Mouse (Mus musculus): ENCODE measurements around the gene Sdsl. TPM values are rescaled to one million over a fixed set of nuclear protein-coding genes. Genes with fewer than 3 reads are reported as not detected.

Gene Sdsl
- polyA plus RNA-seq, 1 experiment, result 10.0 TPM

DNA sequence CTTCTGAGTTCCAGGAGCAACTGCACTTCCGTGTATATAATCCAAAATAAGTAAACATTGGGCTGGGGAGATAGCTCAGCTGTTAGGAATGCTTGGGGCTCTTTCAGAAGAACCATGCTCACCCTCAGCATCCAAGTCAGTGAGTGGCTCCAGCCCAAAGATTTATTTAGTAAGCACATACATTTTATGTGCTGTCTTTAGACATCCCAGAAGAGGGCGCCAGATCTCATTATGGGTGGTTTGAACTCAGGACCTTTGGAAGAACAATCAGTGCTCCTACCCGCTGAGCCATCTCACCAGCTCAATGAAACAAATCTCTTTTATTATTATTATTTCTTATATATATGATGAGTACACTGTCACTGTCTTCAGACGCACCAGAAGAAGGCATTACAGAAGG is 6.9 kb upstream of the Sdsl start:
- TF ChIP-seq POLR2A (IDR thresholded peaks at IDR 0.05; ENCODE audit: low read depth, low read length), result no peak
- no peak for TF ChIP-seq CTCF (conservative IDR thresholded peaks at IDR 0.05; ENCODE audit: insufficient read depth, insufficient read length, low read depth, low read length)
- H3K27me3 ChIP-seq (replicated peaks; ENCODE audit: control insufficient read depth, insufficient read depth, low read length), result no peaks in the 10 kb centered on the region
- 77% methylated on average over 4 of the region's 4 CpGs for WGBS
- no peak for DNase-seq
- H3K4me1 ChIP-seq (ENCODE audit: control insufficient read depth, insufficient read depth, low read length), result no peaks in the 10 kb centered on the region
- H3K36me3 ChIP-seq (ENCODE audit: control insufficient read depth, insufficient read depth, low read length), result no peaks in the 10 kb centered on the region
- no peak overlapping the region for H3K4me3 ChIP-seq (ENCODE audit: insufficient read depth, low read depth, low read length)
- no peak overlapping the region for H3K27ac ChIP-seq (ENCODE audit: insufficient read depth, low read depth, low read length)

DNA sequence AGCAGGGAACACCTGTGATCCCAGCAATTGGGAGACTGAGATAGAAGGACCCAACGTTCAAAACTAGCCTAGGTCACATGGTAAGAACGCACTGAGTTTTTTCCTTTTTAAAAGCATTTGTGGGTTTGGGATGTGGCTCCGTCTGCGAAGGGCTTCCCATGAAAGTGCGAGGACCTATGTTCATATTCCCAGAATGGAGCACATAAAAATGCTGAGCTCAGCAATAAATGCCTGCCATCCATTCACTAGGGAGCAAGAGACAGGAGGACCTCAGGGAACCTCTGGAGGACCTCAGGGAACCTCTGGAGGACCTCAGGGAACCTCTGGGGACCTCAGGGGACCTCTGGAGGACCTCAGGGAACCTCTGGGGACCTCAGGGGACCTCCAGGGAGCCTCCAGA is 5.4 kb upstream of the Sdsl start:
- no peak for DNase-seq
- Histone ChIP-seq H3K36me3 (ENCODE audit: control insufficient read depth, insufficient read depth, low read length) (no peaks in the 10 kb centered on the region), H3K4me1 (ENCODE audit: control insufficient read depth, insufficient read depth, low read length) (no peaks in the 10 kb centered on the region), H3K27ac (ENCODE audit: insufficient read depth, low read depth, low read length) (no peak overlapping the region), H3K27me3 (replicated peaks; ENCODE audit: control insufficient read depth, insufficient read depth, low read length) (no peaks in the 10 kb centered on the region), H3K4me3 (ENCODE audit: insufficient read depth, low read depth, low read length) (no peak overlapping the region)
- TF ChIP-seq CTCF (conservative IDR thresholded peaks at IDR 0.05; ENCODE audit: insufficient read depth, insufficient read length, low read depth, low read length) (no peak), POLR2A (IDR thresholded peaks at IDR 0.05; ENCODE audit: low read depth, low read length) (no peak)
- WGBS, result 85% methylated on average over 5 of the region's 5 CpGs

DNA sequence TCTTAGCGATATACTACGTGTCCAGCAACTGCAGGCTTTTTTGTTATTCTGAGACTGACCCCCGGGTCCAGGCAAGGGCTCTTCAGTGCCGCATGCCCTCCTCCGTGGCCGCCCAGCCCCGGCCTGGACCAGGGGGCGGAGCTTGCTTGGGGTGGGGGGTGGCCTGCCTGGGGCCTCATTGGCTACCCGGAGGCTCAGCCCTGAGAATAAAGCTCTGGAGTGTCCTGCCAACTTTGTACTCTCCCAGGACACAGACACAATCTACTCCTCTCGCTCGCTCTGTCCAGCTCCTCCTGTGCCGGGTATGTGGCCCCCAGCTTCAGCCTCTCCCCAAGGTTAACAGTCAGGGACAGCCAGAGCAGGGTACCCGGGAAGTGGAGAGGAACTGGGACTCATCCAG is 3.7 kb upstream of the Sdsl start, which contains the start of gene Sds:
TSS of gene Sds (plus strand) at position 231 of the 400 bp plus-strand sequence.
- H3K27ac ChIP-seq (ENCODE audit: insufficient read depth, low read depth, low read length), result no peak within 1 kb of the TSS
- no peaks in the 10 kb centered on the region for H3K27me3 ChIP-seq (replicated peaks; ENCODE audit: control insufficient read depth, insufficient read depth, low read length)
- H3K36me3 ChIP-seq (ENCODE audit: control insufficient read depth, insufficient read depth, low read length), result no peaks in the 10 kb centered on the region
- no peak within 1 kb of the TSS for H3K4me3 ChIP-seq (ENCODE audit: insufficient read depth, low read depth, low read length)
- H3K4me1 ChIP-seq (ENCODE audit: control insufficient read depth, insufficient read depth, low read length), result no peaks in the 10 kb centered on the region
- no peak for DNase-seq
- TF ChIP-seq POLR2A (IDR thresholded peaks at IDR 0.05; ENCODE audit: low read depth, low read length) (no peak), CTCF (conservative IDR thresholded peaks at IDR 0.05; ENCODE audit: insufficient read depth, insufficient read length, low read depth, low read length) (no peak)
- WGBS, result 18% methylated on average over 13 of the region's 13 CpGs

DNA sequence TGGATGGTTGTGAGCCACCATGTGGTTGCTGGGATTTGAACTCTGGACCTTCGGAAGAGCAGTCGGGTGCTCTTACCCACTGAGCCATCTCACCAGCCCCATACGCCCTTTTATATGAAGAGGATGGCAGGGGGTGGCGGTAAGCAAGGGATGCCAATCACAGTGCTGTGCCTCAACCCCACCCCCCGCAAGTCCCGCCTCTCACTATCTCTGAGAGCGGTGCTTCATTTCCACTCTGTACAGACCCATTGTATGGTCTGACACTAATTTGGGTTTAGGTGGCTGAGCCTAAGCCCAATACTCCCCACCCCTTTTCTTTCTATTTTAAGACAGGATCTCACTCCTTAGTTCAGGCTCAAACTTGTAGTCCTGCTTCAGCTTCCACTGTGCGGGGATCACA is 3.3 kb upstream of the Sdsl start:
- Histone ChIP-seq H3K4me3 (ENCODE audit: insufficient read depth, low read depth, low read length) (no peak overlapping the region), H3K27me3 (replicated peaks; ENCODE audit: control insufficient read depth, insufficient read depth, low read length) (no peaks in the 10 kb centered on the region), H3K36me3 (ENCODE audit: control insufficient read depth, insufficient read depth, low read length) (no peaks in the 10 kb centered on the region), H3K4me1 (ENCODE audit: control insufficient read depth, insufficient read depth, low read length) (no peaks in the 10 kb centered on the region), H3K27ac (ENCODE audit: insufficient read depth, low read depth, low read length) (no peak overlapping the region)
- WGBS, result 65% methylated on average over 8 of the region's 8 CpGs
- no peak for DNase-seq
- no peak for TF ChIP-seq POLR2A (IDR thresholded peaks at IDR 0.05; ENCODE audit: low read depth, low read length)
- no peak for TF ChIP-seq CTCF (conservative IDR thresholded peaks at IDR 0.05; ENCODE audit: insufficient read depth, insufficient read length, low read depth, low read length)

DNA sequence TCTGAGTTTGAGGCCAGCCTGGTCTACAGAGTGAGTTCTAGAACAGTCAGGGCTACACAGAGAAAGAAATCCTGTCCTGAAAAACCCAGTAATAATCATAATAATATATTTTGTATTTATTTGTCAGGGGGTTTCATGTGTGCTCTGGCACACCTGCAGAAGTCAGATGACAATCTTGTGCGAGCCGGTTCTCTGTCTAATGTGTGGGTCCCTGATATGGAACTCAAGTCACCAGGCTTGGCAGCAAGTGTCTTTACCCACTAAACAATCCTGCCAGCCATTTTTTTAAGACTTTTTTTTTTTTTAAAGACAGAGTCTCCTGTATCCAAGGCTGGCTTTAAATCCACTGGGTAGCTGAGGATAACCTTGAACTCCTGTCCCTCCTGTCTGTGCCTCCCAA is 751 bp upstream of the Sdsl start:
- no peaks in the 10 kb centered on the region for H3K36me3 ChIP-seq (ENCODE audit: control insufficient read depth, insufficient read depth, low read length)
- peaks cover 3% of the 10 kb centered on the region; the same call in 1 of the 2 replicates for H3K4me1 ChIP-seq (ENCODE audit: control insufficient read depth, insufficient read depth, low read length)
- no peak for DNase-seq
- no peak overlapping the region for H3K4me3 ChIP-seq (ENCODE audit: insufficient read depth, low read depth, low read length)
- TF ChIP-seq POLR2A (IDR thresholded peaks at IDR 0.05; ENCODE audit: low read depth, low read length), result no peak
- no peak for TF ChIP-seq CTCF (conservative IDR thresholded peaks at IDR 0.05; ENCODE audit: insufficient read depth, insufficient read length, low read depth, low read length)
- WGBS, result 91% methylated on average over 2 of the region's 2 CpGs
- no peak overlapping the region for H3K27ac ChIP-seq (ENCODE audit: insufficient read depth, low read depth, low read length)
- no peaks in the 10 kb centered on the region for H3K27me3 ChIP-seq (replicated peaks; ENCODE audit: control insufficient read depth, insufficient read depth, low read length)

DNA sequence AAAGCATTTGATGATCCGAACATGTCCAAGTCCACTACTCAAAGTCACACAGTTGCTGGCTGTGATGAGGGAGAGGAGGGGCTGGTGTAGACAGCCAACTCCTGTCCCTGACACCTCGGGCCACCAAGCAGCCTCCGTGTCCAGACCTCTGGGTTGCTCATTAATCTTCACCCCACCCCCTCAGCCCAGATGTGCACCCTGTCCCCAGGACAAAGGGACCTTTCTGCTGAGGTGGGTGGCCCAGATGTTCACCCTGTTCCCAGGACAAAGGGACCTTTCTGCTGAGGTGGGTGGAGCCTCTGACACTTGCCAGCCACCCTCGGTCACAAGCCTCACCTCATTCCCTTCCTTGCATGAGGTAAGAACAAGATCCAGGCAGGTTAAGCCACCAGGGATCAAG is 1.1 kb downstream of the Sdsl start:
- DNase-seq, result peak; percentile 75
- Histone ChIP-seq H3K27ac (ENCODE audit: insufficient read depth, low read depth, low read length) (no peak overlapping the region), H3K4me1 (ENCODE audit: control insufficient read depth, insufficient read depth, low read length) (peaks cover 4% of the 10 kb centered on the region; the same call in 1 of the 2 replicates), H3K4me3 (ENCODE audit: insufficient read depth, low read depth, low read length) (no peak overlapping the region), H3K36me3 (ENCODE audit: control insufficient read depth, insufficient read depth, low read length) (no peaks in the 10 kb centered on the region), H3K27me3 (replicated peaks; ENCODE audit: control insufficient read depth, insufficient read depth, low read length) (no peaks in the 10 kb centered on the region)
- TF ChIP-seq CTCF (conservative IDR thresholded peaks at IDR 0.05; ENCODE audit: insufficient read depth, insufficient read length, low read depth, low read length), result no peak
- no peak for TF ChIP-seq POLR2A (IDR thresholded peaks at IDR 0.05; ENCODE audit: low read depth, low read length)
- WGBS, result 19% methylated on average over 4 of the region's 4 CpGs

DNA sequence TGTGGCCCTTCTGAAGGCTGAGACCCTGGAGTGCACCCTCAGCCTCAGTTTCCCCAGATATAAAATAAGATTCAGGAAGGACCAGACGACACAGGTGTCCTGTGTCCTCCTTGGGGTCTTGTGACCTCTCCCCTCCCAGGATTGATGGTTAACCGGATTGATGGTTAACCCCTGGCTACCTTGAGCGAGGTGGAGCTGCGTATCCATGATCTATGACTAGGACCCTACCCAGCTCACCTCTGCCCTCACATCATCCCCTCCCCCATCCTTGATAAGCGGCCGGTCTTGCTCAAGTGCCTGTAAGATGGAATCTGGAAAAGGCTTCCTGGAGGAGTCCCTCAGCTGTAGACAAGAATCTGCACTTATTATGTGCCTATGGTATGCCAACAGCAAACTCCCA is 3.8 kb downstream of the Sdsl start:
- no peaks in the 10 kb centered on the region for H3K36me3 ChIP-seq (ENCODE audit: control insufficient read depth, insufficient read depth, low read length)
- H3K27ac ChIP-seq (ENCODE audit: insufficient read depth, low read depth, low read length), result no peak overlapping the region
- peak; percentile 18 for DNase-seq
- TF ChIP-seq POLR2A (IDR thresholded peaks at IDR 0.05; ENCODE audit: low read depth, low read length) (no peak), CTCF (conservative IDR thresholded peaks at IDR 0.05; ENCODE audit: insufficient read depth, insufficient read length, low read depth, low read length) (no peak)
- H3K4me3 ChIP-seq (ENCODE audit: insufficient read depth, low read depth, low read length), result no peak overlapping the region
- 60% methylated on average over 6 of the region's 6 CpGs for WGBS
- H3K4me1 ChIP-seq (ENCODE audit: control insufficient read depth, insufficient read depth, low read length), result peaks cover 4% of the 10 kb centered on the region; the same call in 1 of the 2 replicates
- no peaks in the 10 kb centered on the region; the same call in 1 of the 2 replicates for H3K27me3 ChIP-seq (replicated peaks; ENCODE audit: control insufficient read depth, insufficient read depth, low read length)

All from kidney, adult 2 months (tissue).